Mouse (Mus musculus): ENCODE data around the gene Wfdc6b. TPM values are rescaled to one million over a fixed set of nuclear protein-coding genes. Genes with fewer than 3 reads are reported as not detected.

Gene Wfdc6b
- not detected in 2 replicates for polyA plus RNA-seq (2012)

GRCm38 (mm10) chr2:164613471-164613870 is at the start of gene Wfdc6b, which contains the start of gene Wfdc8:
Gene Wfdc6b (plus strand): TSS chr2:164613522.
Gene Wfdc8 (minus strand): TSS chr2:164613626.

GRCm38 (mm10) chr2:164573359-164573758 is 40.0 kb upstream of the Wfdc6b start, which contains the start of gene Spint3:
Gene Spint3 (minus strand): TSS chr2:164573459.

GRCm38 (mm10) chr2:164585025-164585725 is 28.1 kb upstream of the Wfdc6b start, which contains the start of gene Wfdc6a:
Gene Wfdc6a (minus strand): TSS chr2:164585447.

GRCm38 (mm10) chr2:164593494-164593893 is 19.8 kb upstream of the Wfdc6b start, which contains the start of gene Eppin:
Gene Eppin (minus strand): TSS chr2:164593594.

GRCm38 (mm10) chr2:164638696-164639095 is 25.4 kb downstream of the Wfdc6b start, which contains the start of gene Wfdc16:
Gene Wfdc16 (minus strand): TSS chr2:164638796.

GRCm38 (mm10) chr2:164655858-164656257 is 42.5 kb downstream of the Wfdc6b start, which contains the start of gene Wfdc10:
Gene Wfdc10 (plus strand): TSS chr2:164656046.

GRCm38 (mm10) chr2:164656483-164656882 is 43.2 kb downstream of the Wfdc6b start, which contains the start of gene Wfdc9:
Gene Wfdc9 (minus strand): TSS chr2:164656583.

Other genes with a start within 250 kb of the Wfdc6b start
- 23.0 and 53.6 TPM in 2 replicates for gene Slpi, start 224.4 kb upstream of the Wfdc6b start, polyA plus RNA-seq (2012)
- not detected in 2 replicates for gene Rbpjl, start 210.4 kb upstream of the Wfdc6b start, polyA plus RNA-seq (2012)
- 0.04 TPM in 1 of 2 replicates, not detected in the other for gene Matn4, start 208.4 kb upstream of the Wfdc6b start, polyA plus RNA-seq (2012)
- gene Sdc4, start 169.6 kb upstream of the Wfdc6b start, polyA plus RNA-seq (2012) = 2.3 and 2.6 TPM in 2 replicates
- 121 and 142 TPM in 2 replicates for gene Sys1, start 156.6 kb upstream of the Wfdc6b start, polyA plus RNA-seq (2012)
- gene Gm20458, start 152.6 kb upstream of the Wfdc6b start, polyA plus RNA-seq (2012) = 1.2 and 2.3 TPM in 2 replicates
- gene Trp53tg5, start 139.8 kb upstream of the Wfdc6b start, polyA plus RNA-seq (2012) = not detected in 2 replicates
- 0.61 and 1.8 TPM in 2 replicates for gene Dbndd2, start 127.4 kb upstream of the Wfdc6b start, polyA plus RNA-seq (2012)
- gene Pigt, start 116.0 kb upstream of the Wfdc6b start, polyA plus RNA-seq (2012) = 231 and 267 TPM in 2 replicates
- gene Wfdc2, start 51.1 kb upstream of the Wfdc6b start, polyA plus RNA-seq (2012) = 0.11 TPM in 1 of 2 replicates, not detected in the other
- gene Spint3, start 40.1 kb upstream of the Wfdc6b start, polyA plus RNA-seq (2012) = not detected in 2 replicates
- not detected in 2 replicates for gene Wfdc6a, start 28.1 kb upstream of the Wfdc6b start, polyA plus RNA-seq (2012)
- not detected in 2 replicates for gene Eppin, start 19.9 kb upstream of the Wfdc6b start, polyA plus RNA-seq (2012)
- not detected in 2 replicates for gene Wfdc8, start 104 bp downstream of the Wfdc6b start, polyA plus RNA-seq (2012)
- gene Wfdc16, start 25.3 kb downstream of the Wfdc6b start, polyA plus RNA-seq (2012) = 0.17 TPM in 1 of 2 replicates, not detected in the other
- gene Wfdc10, start 42.5 kb downstream of the Wfdc6b start, polyA plus RNA-seq (2012) = not detected in 2 replicates
- gene Wfdc9, start 43.1 kb downstream of the Wfdc6b start, polyA plus RNA-seq (2012) = not detected in 2 replicates
- gene Wfdc11, start 60.6 kb downstream of the Wfdc6b start, polyA plus RNA-seq (2012) = not detected in 2 replicates
- gene Wfdc13, start 71.6 kb downstream of the Wfdc6b start, polyA plus RNA-seq (2012) = not detected in 2 replicates
- not detected in 2 replicates for gene Spint4, start 85.0 kb downstream of the Wfdc6b start, polyA plus RNA-seq (2012)
- not detected in 2 replicates for gene Spint5, start 101.8 kb downstream of the Wfdc6b start, polyA plus RNA-seq (2012)
- not detected in 2 replicates for gene Wfdc3, start 132.4 kb downstream of the Wfdc6b start, polyA plus RNA-seq (2012)
- 90.1 and 113 TPM in 2 replicates for gene Dnttip1, start 132.5 kb downstream of the Wfdc6b start, polyA plus RNA-seq (2012)
- gene Ube2c, start 156.4 kb downstream of the Wfdc6b start, polyA plus RNA-seq (2012) = 64.0 and 94.6 TPM in 2 replicates
- not detected in 2 replicates for gene Tnnc2, start 166.4 kb downstream of the Wfdc6b start, polyA plus RNA-seq (2012)
- gene Snx21, start 172.3 kb downstream of the Wfdc6b start, polyA plus RNA-seq (2012) = 5.4 and 5.6 TPM in 2 replicates
- 62.8 and 69.5 TPM in 2 replicates for gene Acot8, start 191.4 kb downstream of the Wfdc6b start, polyA plus RNA-seq (2012)
- 0.36 and 0.44 TPM in 2 replicates for gene Zswim3, start 191.6 kb downstream of the Wfdc6b start, polyA plus RNA-seq (2012)
- 20.6 and 27.7 TPM in 2 replicates for gene Zswim1, start 209.2 kb downstream of the Wfdc6b start, polyA plus RNA-seq (2012)
- 0.21 and 0.23 TPM in 2 replicates for gene Spata25, start 215.0 kb downstream of the Wfdc6b start, polyA plus RNA-seq (2012)
- gene Ctsa, start 219.4 kb downstream of the Wfdc6b start, polyA plus RNA-seq (2012) = 364 and 538 TPM in 2 replicates
- gene Neurl2, start 219.9 kb downstream of the Wfdc6b start, polyA plus RNA-seq (2012) = 3.5 and 4.1 TPM in 2 replicates
- 0.16 and 0.51 TPM in 2 replicates for gene Pltp, start 244.2 kb downstream of the Wfdc6b start, polyA plus RNA-seq (2012)

Data from megakaryocyte-erythroid progenitor cell, adult 5 weeks (primary cell).